Mouse (Mus musculus) adrenal gland, postnatal 14 days (tissue): Measurements from ENCODE around the gene Ednra. TPM values are rescaled to one million over a fixed set of nuclear protein-coding genes. Genes with fewer than 3 reads are reported as not detected.
"Not testable (repeated sequence)": the region's sequence is repeated elsewhere in the genome, so short reads cannot be mapped to it uniquely, and the experiment has no call there.

Experiments
- DNase-seq: peaks from one replicate; pipeline ENCODE4 v3.0.0; 2021; ENCODE audit warnings: mixed read lengths
- total RNA-seq: library from RNA; stranded (reverse); gene quantifications from 2 replicates; pipeline ENCODE4 v1.2.3, GENCODE M21; 2021

Ednra gene
- total RNA-seq, 1 experiment from 2014 or later, result 27.8 TPM

DNA sequence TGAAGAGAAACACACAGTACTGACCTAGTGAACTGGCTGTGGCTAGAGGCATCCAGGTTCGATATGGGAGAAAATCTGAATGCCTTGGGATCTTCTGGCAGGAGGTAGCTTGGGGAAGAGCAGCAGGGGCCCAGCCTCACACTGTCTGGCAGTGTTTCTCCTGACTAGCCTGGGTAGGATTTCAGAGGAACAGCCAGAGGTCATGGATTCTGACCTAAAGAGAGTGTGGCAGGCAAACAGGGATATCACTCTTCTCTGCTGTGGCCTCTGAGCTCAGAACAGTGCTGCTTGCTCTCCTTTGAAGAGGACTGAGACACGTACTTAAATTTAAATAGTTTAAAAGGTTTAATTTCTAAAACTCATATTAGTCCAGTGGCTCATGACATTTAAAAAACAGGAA lies 7.2 kb downstream of the Ednra start:
- no peak for DNase-seq

DNA sequence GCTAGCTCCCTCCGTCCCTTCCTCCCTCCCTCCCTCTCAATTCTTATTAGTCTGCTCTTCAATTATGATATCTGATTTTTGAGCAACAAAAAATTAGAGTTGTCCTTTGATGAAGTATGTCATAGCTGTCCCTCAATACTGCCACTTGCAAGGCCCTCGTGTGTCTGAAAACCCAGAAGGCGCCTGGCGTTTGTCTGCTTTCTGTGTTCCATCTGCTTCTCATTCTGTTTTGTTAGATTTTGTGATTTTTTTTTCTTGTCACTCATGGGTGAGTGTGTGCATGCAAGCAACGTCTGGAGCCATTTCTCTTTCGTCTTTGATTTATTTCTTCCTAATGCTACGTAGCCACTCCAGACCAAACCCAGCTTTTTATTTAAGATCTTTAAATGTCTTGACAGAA lies 9.8 kb downstream of the Ednra start:
- DNase-seq, result no peak

DNA sequence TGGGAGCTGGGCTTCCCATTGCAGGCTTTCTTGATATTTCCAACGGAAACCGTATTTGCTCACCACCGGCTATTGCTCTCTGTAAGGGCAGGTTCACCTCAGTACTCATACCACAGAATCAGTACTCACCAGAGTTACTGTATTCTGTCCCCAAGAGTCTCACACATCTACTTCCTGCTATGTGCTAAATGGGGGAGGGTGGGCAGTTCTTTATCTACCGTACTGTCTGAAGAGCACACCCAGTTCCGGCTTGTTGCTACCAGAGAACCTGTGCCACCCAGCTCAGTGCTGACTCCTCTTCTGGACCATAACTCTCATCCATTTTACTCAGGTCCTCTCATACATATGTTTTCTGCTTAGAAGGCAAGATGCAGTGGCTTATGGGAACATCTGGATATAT lies 10.6 kb downstream of the Ednra start:
- no peak for DNase-seq

DNA sequence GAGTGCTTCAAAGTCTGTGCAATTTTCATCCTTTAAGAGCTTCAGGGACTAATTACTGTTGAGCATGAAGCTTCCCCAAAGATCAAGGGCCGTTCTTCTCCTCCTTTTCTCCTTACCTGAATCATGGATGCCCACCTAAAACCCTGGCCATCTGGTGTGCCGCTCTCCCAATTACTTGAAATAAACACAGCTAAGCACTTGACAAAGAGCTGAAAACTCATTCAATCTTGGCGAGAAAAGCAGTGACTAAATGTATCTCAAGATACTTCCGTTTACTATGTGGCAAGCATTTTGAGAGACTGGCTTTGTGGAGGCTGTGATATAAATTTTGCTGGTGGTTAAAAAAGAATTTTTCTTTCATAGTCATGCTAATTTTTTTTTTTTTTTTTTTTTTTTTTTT lies 19.5 kb downstream of the Ednra start:
- no peak for DNase-seq

DNA sequence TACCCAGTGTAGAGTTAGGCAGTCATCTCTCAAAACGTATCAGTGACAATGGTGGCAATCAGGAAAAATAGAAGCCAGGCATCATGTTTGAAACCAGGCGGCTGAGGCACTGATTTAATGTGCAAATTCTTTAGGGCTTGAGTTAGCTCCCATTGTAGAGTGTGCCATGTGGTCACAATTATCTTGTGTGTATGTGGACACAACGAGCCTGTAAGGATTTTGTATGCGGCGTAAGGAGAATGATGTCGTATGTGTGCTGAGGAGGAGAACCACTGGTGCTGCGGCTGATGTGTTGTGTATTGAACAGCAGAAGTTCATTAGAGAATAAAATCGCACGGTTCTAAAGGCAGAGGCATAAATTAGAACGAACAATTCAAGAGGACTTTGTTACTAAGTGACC lies 26.2 kb downstream of the Ednra start:
- DNase-seq, result no peak

DNA sequence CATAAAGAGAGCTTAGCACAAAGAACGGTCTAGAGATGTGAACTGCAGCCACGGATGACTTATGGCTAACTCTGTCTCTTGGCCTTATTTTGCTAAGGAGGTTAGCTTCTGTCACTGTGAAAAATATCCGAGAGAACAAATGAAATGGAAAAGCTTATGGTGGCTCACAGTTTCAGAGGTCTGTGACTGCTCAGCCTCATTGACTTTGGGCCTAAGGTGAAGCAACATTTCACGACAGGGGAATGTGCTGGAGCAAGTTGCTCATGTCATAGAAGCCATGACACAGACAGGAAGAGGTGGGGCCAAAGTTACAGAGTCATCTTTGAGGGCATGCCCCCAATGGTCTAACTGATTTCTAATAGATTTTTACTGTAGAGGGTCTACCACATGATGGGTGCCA lies 28.1 kb downstream of the Ednra start:
- no peak for DNase-seq

DNA sequence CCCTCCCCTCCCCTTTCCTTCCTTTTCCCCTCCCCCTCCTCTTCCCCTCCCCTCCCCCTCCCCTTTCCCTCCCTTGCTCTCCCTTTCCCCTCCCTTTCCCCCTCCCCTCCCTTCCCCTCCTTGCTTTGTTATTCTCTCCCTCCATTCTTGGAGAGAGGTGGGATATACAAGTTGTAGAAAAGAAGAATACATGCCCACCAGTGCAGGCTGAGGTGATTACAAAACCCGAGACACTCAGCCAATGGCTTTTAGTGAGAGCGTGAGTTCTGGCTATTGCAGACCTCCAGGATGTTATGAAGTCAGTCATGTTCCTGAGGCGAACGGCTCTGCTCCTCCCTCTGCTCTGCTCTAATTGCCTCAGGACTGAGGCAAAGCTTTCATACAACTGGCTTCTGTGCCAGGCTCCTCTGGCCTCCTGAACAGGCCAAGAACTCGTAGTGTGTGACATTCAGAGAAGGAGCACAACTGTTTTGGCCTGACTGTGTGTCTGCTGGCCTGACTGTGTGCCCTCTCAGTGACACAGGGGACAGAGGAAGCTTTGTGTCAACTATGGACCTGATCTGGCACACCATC lies 28.7 kb downstream of the Ednra start:
- DNase-seq, result peak; percentile 22

DNA sequence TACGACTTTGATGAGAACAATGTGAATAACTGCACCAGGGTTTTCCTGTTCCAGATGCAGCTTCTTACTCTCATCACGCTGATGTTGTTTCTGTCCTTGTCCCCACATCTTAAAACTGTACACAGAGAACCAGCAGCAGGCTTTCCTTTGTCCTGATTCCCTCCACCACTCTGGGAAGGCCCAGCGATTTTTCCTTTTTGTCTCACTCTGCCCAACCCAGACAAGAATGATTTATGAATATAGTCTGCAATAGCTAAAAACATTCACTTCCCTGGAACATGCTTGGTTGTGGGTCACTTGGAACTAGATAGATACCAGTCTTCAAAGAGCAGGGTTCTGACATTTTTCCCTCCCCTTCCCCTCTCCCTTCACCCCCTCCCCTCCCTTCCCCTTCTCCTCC lies 29.2 kb downstream of the Ednra start:
- peak; percentile 17 for DNase-seq

DNA sequence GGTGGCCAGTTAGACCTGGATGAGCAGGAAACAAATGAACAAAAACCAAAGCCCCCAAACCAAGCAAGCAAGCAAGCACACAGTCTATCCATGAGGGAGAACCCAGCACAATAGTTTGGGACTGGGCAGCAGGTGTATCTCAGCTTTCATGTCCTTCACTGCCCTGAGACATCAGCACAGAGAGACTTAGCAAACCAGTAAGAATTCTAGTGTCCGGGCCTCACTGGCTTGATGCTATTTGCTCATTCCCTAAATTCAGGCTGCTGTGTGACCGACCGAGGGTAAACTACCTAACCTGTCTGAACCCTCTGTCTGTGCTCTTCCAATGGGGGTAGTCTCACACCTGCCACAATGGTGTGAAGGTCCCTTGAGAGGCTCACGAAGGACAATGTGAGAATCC lies 29.7 kb downstream of the Ednra start:
- DNase-seq, result no peak

DNA sequence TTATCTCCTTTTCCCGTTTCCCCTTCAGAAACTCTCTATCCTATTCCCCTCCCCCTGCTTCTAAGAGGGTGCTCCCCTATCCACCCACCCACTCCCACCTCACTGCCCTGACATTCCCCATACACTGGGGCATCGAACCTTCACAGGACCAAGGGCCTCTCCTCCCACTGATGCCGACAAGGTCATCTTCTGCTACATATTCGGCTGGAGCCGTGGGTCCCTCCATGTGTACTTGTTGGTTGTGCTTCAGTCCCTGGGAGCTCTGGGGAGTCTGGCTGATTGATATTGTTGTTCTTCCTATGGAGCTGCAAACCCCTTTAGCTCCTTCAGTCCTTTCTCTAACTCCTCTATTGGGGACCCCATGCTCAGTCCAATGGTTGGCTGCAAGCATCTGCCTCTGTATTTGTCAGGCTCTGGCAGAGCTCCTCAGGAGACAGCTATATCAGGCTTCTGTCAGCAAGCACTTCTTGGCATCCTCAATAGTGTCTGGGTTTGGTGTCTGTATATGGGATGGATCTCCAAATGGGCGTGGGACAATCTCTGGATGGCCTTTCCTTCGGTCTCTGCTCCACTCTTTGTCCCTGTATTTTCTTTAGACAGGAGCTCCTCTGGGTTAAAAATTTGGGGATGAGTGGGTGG lies 34.7 kb downstream of the Ednra start:
- not testable (repeated sequence) for DNase-seq

DNA sequence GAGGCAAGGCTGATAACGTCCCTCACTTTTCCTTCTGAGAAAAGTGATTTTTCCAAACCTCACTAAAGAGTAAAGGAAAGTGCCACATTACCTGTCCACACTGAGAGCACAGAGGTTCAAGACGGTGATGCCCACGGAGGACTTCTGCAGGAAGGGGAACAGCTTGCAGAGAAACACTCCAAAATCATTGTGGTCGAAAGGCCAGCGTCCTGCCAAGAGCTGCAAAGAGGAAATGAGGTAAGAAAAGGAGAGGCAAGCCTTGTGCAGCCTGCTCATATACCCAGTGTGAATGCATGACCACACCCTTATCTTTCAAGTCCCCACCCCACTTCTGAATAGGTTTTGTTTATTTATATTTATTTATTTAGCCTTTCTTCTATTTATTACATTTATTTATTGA lies 35.3 kb downstream of the Ednra start:
- no peak for DNase-seq

DNA sequence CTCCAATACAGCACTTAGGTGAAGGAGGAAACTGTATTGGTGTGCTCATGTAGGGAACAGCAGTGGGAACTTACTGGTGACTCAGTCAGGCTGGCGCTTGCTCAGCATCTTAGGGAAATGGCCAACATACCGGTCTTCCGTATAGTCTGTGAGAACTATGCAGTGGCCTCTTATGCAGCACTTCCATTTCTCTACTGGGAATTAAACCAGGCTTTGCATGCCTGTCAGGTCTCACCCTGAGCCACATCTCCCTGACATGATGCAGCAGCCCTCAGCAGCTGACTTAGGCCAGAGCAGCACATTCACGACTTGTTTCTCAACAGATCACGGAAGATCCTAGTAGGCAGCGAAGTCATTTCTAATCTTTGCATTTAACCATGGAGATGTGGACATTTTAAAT lies 39.9 kb downstream of the Ednra start:
- DNase-seq, result no peak

DNA sequence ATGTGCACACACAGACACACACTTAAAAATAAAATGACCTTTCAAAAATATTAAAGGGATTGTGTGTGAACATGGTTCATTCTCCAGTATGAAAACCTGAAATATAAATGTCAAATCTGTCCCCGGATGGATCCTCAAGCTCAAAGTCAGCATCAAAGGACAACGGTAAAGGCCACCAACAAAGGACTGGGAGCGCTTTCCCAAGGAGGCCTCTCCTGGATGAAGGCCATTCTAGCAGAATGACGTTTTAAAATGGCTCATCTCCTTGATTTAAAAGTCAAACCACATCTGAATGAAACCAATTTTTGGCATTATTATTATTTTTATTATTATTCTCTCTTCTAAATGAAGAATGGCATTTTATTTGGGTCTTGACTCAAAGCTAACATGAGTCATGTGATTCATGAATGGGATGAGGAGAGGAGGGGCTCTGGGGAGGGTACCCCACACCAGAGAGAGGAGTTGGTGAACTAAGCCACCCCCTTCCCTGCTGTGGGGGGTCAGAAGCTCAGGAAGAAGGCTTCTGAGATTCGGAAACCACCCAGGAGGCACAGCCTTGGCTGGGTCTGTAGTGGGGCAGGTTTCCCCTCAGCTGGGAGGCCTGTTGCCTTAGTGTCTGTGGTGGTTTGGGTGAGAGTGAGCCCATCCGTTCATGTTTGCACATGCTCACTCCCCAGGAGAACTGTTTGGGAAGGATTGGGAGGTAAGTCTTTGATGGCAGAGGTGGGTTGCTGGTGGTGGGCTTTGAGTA lies 40.7 kb downstream of the Ednra start:
- peak; percentile 40 for DNase-seq

DNA sequence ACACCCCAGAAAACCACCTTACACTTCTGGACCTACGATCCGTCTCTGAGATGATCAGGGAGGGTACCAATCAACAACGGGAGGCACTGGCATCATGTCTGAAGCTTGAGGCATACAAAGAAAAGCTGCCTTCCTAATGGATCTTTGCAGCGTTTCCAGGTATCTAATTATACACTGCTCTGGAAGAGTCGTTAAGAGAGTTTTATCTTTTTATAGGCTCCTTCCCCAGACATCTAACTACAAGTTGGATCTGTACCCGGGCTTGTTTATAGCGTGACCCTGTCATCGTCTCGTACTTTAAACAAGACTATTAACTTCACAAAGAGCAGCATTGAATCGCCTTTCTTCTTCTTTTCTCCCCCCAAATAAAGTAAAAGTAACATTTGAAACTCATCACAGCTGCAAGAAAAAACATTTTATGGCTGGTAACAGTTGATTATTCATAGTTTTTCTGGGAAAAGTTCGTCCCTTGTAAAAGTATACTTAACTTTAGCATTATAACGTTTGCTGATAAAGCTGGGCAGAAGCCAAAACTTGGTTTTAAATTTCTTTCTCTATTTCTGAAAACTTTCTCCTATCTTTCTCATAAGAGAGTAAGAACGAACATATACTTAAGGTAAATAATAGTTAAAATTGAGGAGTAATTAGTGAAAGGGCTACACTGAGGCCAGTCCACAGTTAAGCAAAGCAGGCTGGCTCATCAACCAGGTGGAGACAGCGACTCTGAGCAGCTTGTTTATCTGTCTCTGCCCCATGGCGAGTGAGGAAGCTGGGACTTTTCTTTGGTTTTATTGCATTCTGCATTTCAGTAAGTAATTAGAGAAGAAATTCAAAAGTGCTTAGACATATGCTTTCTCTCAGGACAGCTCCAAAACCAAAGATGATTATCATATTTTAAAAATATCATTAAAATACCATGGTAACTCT lies 42.0 kb downstream of the Ednra start:
- no peak for DNase-seq

DNA sequence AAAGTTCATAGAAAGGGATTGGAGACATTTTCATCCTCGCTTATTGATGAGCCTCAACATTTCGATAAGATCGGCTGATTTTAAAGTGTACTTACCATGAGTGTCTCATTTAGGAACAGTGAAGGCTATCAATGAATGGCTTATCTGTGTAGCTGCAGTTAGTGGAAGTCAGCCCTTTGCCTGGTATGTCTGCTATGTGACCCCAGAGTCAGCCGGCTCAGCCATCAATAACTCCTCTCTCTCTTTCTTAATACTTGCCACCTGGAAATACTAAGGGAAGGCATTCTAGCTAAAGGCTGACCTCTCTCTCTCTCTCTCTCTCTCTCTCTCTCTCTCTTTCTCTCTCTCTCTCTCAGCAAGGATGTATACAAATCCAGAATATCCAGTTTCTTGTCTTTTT lies 52.2 kb downstream of the Ednra start:
- no peak for DNase-seq

DNA sequence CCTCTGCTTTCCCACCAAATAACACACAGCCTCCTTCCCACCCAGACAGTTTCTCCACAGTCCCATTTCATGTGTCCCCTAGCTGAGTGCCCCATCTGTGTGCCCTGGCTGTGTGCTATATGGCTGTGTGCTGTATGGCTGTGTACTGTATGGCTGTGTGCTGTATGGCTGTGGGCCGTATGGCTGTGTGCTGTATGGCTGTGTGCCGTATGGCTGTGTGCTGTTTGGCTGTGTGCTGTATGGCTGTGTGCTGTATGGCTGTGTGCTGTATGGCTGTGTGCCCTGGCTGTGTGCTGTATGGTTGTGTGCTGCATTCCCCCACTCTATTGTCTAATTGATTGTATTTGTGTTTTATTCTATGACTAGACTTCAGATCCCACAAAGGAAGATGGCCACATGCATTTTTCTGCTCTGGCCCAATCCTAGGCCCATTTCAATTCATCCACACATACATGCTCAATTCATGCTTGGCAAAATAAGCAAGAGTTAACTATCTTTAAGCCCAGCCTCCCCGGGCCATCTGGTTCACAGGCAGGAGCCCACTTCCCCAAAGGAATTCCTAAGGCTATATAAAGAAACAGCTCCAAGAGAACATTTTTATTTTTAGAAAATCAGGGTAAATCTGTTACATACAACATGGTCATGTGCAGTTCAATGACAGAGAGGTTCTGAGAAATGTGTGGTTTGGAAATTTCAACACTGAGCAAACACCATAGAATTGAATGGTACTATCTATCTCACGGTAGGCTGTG lies 53.5 kb downstream of the Ednra start:
- no peak for DNase-seq

DNA sequence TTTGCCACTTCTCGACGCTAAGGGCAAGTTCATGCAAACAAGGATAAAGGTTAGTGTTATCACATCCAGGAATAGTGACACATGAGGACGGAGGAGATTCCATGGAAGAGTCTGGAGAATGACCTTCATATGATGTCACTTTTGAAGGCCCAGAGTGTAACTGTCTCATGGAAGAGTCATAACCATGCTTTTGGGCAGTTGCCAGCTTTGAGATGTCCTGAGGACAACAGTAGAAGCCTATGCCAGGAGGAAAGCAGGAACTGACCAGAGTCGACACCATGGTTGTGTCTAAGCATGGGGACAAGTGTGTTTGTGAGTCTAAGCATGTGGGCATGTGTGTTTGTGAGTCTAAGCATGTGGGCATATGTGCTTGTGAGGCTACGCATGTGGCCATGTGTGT lies 56.3 kb downstream of the Ednra start:
- DNase-seq, result peak; percentile 84

DNA sequence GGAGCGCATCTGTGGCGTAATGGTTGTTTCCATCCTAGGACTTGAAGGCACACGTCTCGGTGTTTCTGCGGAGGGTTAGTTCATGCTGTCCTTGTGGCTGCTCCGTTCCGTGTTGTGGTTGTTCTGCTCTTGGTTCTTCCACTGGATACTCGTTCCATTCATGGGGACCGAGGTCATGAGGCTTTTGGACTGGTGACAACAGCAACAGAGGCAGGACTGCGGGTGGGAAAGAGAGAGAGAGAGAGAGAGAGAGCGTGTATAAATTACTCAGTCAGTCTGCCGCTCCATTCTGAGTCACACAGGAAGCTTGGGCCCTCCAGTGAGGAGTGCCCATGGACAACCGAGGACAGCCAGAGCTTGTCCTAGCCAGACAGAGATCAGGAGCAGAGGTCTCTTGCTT lies 59.4 kb downstream of the Ednra start:
- peak; percentile 33 for DNase-seq

DNA sequence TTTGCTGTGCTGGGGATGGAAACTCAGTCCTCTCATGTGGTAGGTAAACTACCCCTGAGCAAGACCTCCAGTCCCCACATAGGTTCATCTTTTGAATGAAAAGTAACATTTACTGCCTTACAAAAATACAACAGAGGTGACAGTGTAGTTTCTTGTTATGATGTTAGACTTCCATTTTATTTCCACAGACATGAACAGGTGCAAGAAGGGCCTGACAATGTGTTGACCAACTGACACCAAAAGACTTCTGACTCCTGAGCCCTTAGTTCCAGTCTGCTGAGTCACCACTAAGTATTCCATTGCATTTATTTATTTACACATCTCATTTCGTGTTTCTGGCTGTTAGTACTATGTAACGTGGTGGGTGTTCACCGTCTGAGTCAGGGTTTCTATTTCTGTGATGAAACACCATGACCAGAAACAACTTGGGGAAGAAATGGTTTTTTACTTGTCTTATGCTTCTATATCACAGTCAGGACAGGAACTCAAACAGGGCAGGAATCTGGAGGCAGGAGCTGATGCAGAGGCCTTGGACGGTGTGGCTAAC lies 64.7 kb downstream of the Ednra start:
- DNase-seq, result no peak

DNA sequence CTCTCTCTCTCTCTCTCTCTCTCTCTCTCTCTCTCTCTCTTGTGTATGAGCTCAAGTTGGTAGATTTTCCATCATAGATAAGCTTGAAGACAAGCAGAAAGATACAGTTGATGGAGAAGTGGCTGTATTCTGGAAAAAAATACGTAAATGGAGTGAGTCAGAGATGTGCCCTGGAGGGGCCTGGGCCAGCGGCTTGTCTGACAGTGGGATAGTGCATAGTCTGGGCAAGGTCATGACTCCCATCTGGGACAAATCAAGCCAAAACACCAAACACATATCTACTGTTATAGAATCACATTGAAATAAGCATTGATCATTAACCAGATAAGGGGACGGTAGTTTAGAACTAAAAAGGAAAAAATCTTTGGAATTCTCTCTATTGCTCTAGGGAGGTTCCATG lies 65.9 kb downstream of the Ednra start:
- no peak for DNase-seq

DNA sequence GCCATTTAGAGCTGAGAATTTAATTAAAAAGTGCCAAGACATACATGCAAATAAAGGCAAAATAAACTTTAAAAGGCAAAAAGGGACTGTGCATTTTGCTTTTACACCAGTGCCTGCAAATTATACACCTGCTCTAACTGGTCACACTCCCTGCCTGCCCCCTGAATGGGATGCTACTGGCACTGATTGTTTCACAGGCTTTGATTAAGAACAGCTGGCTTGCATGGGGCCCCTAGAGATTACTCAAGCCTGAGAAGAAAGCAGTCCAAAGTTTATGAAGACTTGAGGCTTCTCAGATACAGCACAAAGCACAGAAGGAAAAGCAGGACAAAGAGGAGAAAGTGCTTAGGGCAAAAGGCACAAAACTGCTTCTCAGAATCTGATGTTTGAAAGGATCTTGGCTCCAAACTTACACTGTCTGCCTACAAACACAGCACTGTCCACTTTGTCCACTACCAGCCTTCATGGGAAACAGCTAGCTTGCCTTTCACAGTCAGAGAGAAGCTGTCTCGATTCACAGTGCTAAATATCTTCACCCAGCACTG lies 73.5 kb downstream of the Ednra start:
- DNase-seq, result no peak
